Mouse (Mus musculus) inflammation-experienced regulatory T-cells, adult 6 months (primary cell): Measurements from ENCODE around the gene Miip. TPM values are rescaled to one million over a fixed set of nuclear protein-coding genes. Genes with fewer than 3 reads are reported as not detected.
"Not testable (repeated sequence)": the region's sequence is repeated elsewhere in the genome, so short reads cannot be mapped to it uniquely, and the experiment has no call there.

Experiments used
- ATAC-seq: one replicate; pipeline ENCODE4 v1.8.0; 2017
- polyA plus RNA-seq, 3 experiments: library from polyadenylated mRNA; unstranded; fragments of 100-300 nt; shearing (Covaris generic); gene quantifications; one replicate each; pipeline ENCODE4 v1.2.1; 2017

Miip gene
- polyA plus RNA-seq, 3 experiments from 2014 or later = 59.0 to 116 (median 71.4) TPM

- ATAC-seq = no peak
These were observed 622 bp upstream of the Miip start for GRCm38 (mm10) chr4:147869238-147869637.

DNA sequence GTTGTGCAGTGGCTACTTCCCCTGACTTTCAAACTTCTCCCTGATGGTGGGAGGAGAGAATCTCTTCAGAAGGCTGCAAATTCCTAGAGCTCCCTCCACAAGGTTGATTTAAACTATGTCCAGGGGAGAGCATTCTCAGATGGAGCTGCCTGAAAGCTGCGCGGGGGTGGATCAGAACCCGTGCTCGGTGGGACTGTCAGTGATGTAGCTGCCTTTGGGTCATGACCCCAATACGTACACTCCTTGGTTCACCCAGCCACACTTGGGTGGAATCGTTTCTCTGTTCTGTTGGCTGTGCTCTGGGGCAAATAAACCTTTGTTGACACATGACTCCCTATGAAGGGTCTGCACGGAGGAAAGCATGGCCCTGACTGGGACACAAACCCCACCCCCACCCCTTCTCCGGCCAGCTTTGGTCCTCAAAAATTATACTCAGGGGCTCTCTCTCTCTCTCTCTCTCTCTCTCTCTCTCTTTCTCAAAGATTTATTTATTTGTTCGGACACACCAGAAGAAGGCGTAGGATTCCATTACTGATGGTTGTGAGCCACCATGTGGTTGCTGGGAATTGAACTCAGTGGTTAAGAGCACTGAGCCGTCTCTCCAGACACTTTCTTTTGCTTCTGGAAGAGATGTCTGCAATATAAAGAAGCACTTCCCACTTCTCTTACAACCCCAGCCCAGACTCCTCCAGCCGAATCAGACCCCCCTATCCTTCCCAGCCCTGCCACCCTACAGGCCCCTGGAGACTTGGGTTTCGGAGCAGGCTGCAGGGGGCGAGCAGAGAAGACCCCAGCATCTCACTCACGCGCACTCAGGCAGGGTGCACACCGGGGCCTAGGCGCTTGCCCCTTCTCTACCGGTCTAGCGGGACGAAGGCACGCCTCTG, 810 bp downstream of the Miip start:
- ATAC-seq = no peak

DNA sequence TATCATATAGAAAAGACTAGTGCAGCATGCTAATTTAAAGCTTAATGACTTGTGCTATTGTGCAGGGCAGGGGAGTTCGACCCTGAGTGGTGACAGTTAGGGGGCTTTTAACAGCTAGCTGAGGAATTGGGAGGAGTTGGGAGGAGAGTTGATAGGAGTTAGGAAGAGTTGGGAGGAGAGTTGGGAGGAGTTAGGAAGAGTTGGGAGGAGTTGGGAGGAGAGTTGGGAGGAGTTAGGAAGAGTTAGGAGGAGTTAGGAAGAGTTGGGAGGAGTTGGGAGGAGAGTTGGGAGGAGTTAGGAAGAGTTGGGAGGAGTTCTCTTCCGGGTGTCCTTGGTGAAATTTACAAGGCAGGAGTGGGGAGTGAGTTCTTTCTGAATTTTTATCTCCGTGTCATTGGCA, 1.8 kb downstream of the Miip start:
- not testable (repeated sequence) for ATAC-seq

GRCm38 (mm10) chr4:147866056-147866455, 2.6 kb downstream of the Miip start:
- no peak for ATAC-seq

DNA sequence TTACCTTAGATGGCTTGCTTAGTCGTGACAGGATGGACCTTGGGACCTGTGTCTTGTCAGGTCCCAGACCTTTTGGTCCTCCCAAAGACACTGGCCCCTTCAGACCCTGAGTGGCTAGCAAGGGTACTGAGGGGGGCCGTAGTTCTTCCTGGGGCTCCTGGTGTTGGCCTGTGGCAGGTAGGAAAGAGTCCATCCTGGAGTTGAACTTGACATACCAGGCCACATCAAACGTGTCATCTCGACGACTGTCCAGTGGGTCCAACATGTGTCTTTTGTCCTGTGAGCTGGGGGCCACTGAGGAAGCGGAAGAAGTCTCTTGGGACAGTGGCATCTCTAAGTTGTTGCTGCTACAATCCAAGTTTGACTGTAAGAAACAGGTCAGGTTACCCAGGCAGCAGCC, 3.0 kb downstream of the Miip start:
- ATAC-seq = no peak

GRCm38 (mm10) chr4:147862051-147862450, 6.6 kb downstream of the Miip start:
- ATAC-seq = no peak

DNA sequence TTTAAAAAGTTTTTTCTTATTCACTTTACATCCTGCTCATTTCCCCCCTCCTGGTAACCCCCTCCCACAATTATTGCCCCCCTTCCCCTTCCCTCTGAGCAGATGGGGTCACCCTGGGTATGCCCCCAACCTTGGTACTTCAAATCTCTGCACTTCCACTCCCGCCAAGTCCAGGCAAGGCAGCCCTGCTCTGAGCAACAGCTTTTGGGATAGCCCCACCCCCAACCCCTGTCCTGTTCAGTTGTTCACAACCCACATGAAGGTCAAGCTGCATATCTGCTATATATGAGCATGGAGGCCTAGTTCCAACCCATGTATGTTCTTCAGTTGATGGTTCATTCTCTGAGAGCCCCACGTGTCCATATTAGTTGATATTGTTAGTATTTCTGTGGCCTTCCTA, 17.8 kb downstream of the Miip start:
- ATAC-seq = no peak

GRCm38 (mm10) chr4:147848584-147848991, 20.0 kb downstream of the Miip start:
- ATAC-seq = peak; percentile 45

DNA sequence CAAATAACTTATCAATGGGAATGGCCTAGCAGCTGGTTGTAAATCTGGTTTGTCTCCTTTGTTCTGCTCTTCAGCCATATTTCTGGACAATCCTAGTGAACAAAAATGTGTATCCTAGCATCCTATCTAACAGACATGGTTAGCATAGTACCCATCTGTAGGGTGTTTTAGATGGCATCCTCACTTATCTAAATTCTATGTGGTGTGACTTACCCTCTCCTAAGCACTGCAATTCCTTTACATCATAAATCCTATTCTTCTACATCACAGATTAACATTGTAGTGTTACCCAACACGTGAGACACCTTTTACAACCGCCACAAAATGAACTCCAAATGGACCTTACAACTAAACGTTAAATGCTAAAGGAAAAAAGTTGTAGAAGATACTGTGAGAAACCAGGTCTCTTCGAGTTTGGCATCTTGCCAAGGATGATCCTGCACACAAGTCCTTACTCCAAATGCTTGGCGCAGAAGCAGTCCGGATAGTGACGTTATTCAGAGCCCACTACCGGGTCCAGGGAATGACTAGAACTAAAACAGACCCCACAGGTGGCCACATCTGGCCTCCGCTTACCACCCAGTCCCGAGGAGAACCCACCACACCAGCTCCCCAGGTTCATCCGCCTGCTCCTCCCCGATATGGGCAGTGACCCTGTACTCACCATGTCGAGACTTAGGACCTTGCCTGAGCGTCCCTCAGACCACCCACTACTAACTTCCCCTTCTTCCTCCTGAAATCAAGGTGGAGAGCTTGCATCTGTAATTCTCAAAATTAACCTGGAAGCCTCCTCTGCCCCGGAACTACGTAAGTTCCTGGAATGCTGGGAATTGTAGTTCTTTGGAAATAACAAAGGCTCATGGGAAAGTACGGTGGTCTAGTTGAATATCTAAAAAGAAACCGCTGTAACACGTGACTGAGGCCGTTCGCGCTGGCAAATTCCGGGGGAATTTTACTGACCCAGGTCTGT, 20.7 kb downstream of the Miip start, which contains the start of gene Zfp933:
Zfp933 (minus strand) TSS at position 753 of the 970 bp plus-strand sequence.
- ATAC-seq = peak; percentile 98

- ATAC-seq = no peak
These were observed 25.7 kb downstream of the Miip start for GRCm38 (mm10) chr4:147842871-147843270.

DNA sequence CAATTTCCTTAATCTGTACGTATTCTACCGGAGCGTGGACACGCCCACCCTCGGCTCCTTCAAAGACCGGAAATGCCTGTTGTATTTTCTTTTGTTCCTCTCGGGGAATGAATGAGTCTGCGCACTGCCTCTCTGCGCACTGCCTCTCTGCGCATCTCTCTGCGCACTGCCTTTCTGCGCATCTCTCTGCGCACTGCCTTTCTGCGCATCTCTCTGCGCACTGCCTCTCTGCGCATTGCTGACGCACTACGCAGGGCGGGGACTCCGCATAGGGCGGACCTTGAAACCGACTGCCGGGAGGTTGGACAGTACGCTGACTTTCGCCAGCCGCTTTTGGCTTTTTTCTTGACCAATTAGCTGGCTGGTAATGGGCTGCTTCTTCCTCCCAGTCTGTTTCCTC, 29.3 kb downstream of the Miip start:
- not testable (repeated sequence) for ATAC-seq

GRCm38 (mm10) chr4:147824389-147824788, 44.2 kb downstream of the Miip start:
- ATAC-seq = no peak

DNA sequence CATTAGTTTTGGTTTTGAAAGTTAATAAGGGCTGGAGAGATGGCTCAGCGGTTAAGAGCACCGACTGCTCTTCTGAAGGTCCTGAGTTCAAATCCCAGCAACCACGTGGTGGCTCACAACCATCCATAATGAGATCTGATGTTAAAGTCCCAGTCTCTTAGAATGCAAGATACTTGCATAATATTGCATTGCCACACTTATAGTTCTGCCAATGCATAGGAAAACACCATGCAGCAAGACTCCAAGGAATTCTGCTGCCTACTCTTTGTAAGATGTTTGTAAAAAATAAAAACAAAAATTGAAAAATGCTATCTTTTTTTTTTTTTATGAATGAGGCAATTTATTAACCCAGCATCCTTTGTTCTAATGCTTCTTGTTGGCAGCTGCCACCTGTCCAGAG, 47.2 kb downstream of the Miip start:
- not testable (repeated sequence) for ATAC-seq

- ATAC-seq = not testable (repeated sequence)
These were observed 49.0 kb downstream of the Miip start for GRCm38 (mm10) chr4:147819659-147820058.

GRCm38 (mm10) chr4:147814592-147815167, 53.9 kb downstream of the Miip start:
- peak; percentile 79 for ATAC-seq

GRCm38 (mm10) chr4:147813249-147813765, 55.3 kb downstream of the Miip start:
- ATAC-seq = no peak

Other genes starting within 250 kb of the Miip start
- under 1 TPM in 2 of 3 experiments, not detected in 1; 0.20 to 0.58 TPM for gene Zfp979, start 226.3 kb downstream of the Miip start, polyA plus RNA-seq
- 1 to 10 TPM in 1 of 3 experiments, under 1 TPM in 1, not detected in 1; 0.79 to 2.3 TPM for gene Zfp534, start 166.3 kb downstream of the Miip start, polyA plus RNA-seq
- 10 to 100 TPM; 18.6 to 25.6 (median 23.7) TPM for gene Zfp984, start 59.0 kb downstream of the Miip start, polyA plus RNA-seq
- gene Zfp933, start 20.4 kb downstream of the Miip start, polyA plus RNA-seq = 10 to 100 TPM in 1 of 3 experiments, 1 to 10 TPM in 2; 5.5 to 10.0 (median 7.5) TPM
- gene Fv1, start 163 bp upstream of the Miip start, polyA plus RNA-seq = 1 to 10 TPM; 4.0 to 8.1 (median 4.5) TPM
- 10 to 100 TPM; 20.5 to 25.5 (median 21.2) TPM for gene Mfn2, start 35.9 kb upstream of the Miip start, polyA plus RNA-seq
- 1 to 10 TPM; 1.3 to 4.5 (median 3.1) TPM for gene Plod1, start 68.0 kb upstream of the Miip start, polyA plus RNA-seq
- 10 to 100 TPM in 1 of 3 experiments, 1 to 10 TPM in 2; 7.2 to 11.6 (median 8.3) TPM for gene 2510039O18Rik, start 72.1 kb upstream of the Miip start, polyA plus RNA-seq
- not detected for gene Nppb, start 117.0 kb upstream of the Miip start, polyA plus RNA-seq
- gene Nppa, start 131.9 kb upstream of the Miip start, polyA plus RNA-seq = not detected
- 1 to 10 TPM; 3.8 to 7.0 (median 6.3) TPM for gene Clcn6, start 170.0 kb upstream of the Miip start, polyA plus RNA-seq
- 10 to 100 TPM in 1 of 3 experiments, 1 to 10 TPM in 2; 9.2 to 12.0 (median 9.5) TPM for gene Mthfr, start 170.3 kb upstream of the Miip start, polyA plus RNA-seq
- 10 to 100 TPM; 13.3 to 21.5 (median 14.3) TPM for gene Agtrap, start 219.2 kb upstream of the Miip start, polyA plus RNA-seq